Mouse (Mus musculus) heart, embryonic 15.5 days (tissue): ENCODE results near the gene Ago4. TPM values are rescaled to one million over a fixed set of nuclear protein-coding genes. Genes with fewer than 3 reads are reported as not detected.

Experiments used
- ATAC-seq: fragments of 200-750 bp; cut with Nextera tagmentation; replicated peaks from 2 replicates; pipeline ENCODE4 v1.8.0; 2017; ENCODE audit warnings: low read depth, moderate TSS enrichment; ENCODE audit not compliant: insufficient number of reproducible peaks, insufficient read depth, low FRiP score
- H3K27ac ChIP-seq: fragments of 300-500 bp; sonication (generic); 2 replicates; pipeline ENCODE4 v1.5.1; 2015; ENCODE audit warnings: mild to moderate bottlenecking, inconsistent platforms
- H3K27me3 ChIP-seq: fragments of 300-500 bp; sonication (generic); 2 replicates; pipeline ENCODE4 v1.6.1; 2015; ENCODE audit warnings: inconsistent platforms
- H3K36me3 ChIP-seq: fragments of 300-500 bp; sonication (generic); 2 replicates; pipeline ENCODE4 v1.6.1; 2015; ENCODE audit warnings: mild to moderate bottlenecking, inconsistent platforms
- H3K4me1 ChIP-seq: fragments of 300-500 bp; sonication (generic); replicated peaks from 2 replicates; pipeline ENCODE4 v1.6.1; 2015; ENCODE audit warnings: inconsistent platforms
- H3K4me2 ChIP-seq: fragments of 300-500 bp; sonication (generic); 2 replicates; pipeline ENCODE4 v1.6.1; 2015; ENCODE audit warnings: inconsistent platforms, mild to moderate bottlenecking, moderate library complexity
- H3K4me3 ChIP-seq: fragments of 300-500 bp; sonication (generic); 2 replicates; pipeline ENCODE4 v1.5.1; 2015; ENCODE audit warnings: mild to moderate bottlenecking, inconsistent platforms
- H3K9ac ChIP-seq: fragments of 300-500 bp; sonication (generic); 2 replicates; pipeline ENCODE4 v1.6.1; 2015; ENCODE audit warnings: mild to moderate bottlenecking, inconsistent platforms
- H3K9me3 ChIP-seq: fragments of 300-500 bp; sonication (generic); replicated peaks from 2 replicates; pipeline ENCODE4 v1.6.1; 2016; ENCODE audit warnings: inconsistent platforms
- WGBS: fragments of 180-500 bp; shearing (Covaris S2); methylation state at CpG from one replicate; pipeline ENCODE4 v1.1.7; 2015; ENCODE audit warnings: mixed read lengths; 5-methylcytosine and 5-hydroxymethylcytosine counted together
- polyA plus RNA-seq: library from polyadenylated mRNA; unstranded; fragments of >200 nt; fragmentation: Nextera tagmentation; extraction: Ambion mirVana; gene quantifications from 2 replicates; pipeline ENCODE4 v1.2.1, GENCODE M21; 2015

Ago4 gene
- polyA plus RNA-seq, 1 experiment from 2014 or later: 0.97 TPM

- no peak overlapping the region for H3K4me2 ChIP-seq
- no peak overlapping the region for H3K4me3 ChIP-seq
- no peaks in the 10 kb centered on the region for H3K9me3 ChIP-seq
- no peaks in the 10 kb centered on the region for H3K36me3 ChIP-seq
- no peak for ATAC-seq
- 71% methylated on average over 4 of the region's 4 CpGs for WGBS
- no peak overlapping the region for H3K27ac ChIP-seq
- peaks cover 6% of the 10 kb centered on the region; the same call in 1 of the 2 replicates for H3K4me1 ChIP-seq
- H3K9ac ChIP-seq: no peak overlapping the region
- no peaks in the 10 kb centered on the region for H3K27me3 ChIP-seq
These were observed 39.9 kb downstream of the Ago4 start for GRCm38 (mm10) chr4:126493416-126493815.

- WGBS: 63% methylated on average over 5 of the region's 5 CpGs
These were observed 41.3 kb downstream of the Ago4 start for GRCm38 (mm10) chr4:126491977-126492376.

GRCm38 (mm10) chr4:126490726-126491125 is 42.5 kb downstream of the Ago4 start:
- no peak for ATAC-seq
- H3K9ac ChIP-seq: no peak overlapping the region
- no peak overlapping the region for H3K4me2 ChIP-seq
- no peaks in the 10 kb centered on the region for H3K9me3 ChIP-seq
- H3K36me3 ChIP-seq: no peaks in the 10 kb centered on the region
- no peak overlapping the region for H3K4me3 ChIP-seq
- no peaks in the 10 kb centered on the region for H3K27me3 ChIP-seq
- no peak overlapping the region for H3K27ac ChIP-seq
- WGBS: 75% methylated on average over 12 of the region's 12 CpGs
- H3K4me1 ChIP-seq: peaks cover 6% of the 10 kb centered on the region; the same call in 1 of the 2 replicates

More at GRCm38 (mm10) chr4:126491977-126492376, 41.3 kb downstream of the Ago4 start:
- no peaks in the 10 kb centered on the region for H3K9me3 ChIP-seq
- no peak overlapping the region for H3K4me3 ChIP-seq
- H3K4me1 ChIP-seq: peaks cover 6% of the 10 kb centered on the region; the same call in 1 of the 2 replicates
- no peak overlapping the region for H3K9ac ChIP-seq
- no peak overlapping the region for H3K4me2 ChIP-seq
- no peak for ATAC-seq
- H3K27me3 ChIP-seq: no peaks in the 10 kb centered on the region
- no peaks in the 10 kb centered on the region for H3K36me3 ChIP-seq
- H3K27ac ChIP-seq: no peak overlapping the region

- no peak overlapping the region for H3K27ac ChIP-seq
- no peaks in the 10 kb centered on the region for H3K4me1 ChIP-seq
- H3K9me3 ChIP-seq: no peaks in the 10 kb centered on the region
- no peaks in the 10 kb centered on the region for H3K36me3 ChIP-seq
- H3K4me3 ChIP-seq: no peak overlapping the region
- no peak overlapping the region for H3K4me2 ChIP-seq
- H3K9ac ChIP-seq: no peak overlapping the region
- WGBS: 80% methylated on average over 5 of the region's 5 CpGs
- H3K27me3 ChIP-seq: no peaks in the 10 kb centered on the region
- ATAC-seq: no peak
These were observed 43.5 kb downstream of the Ago4 start for GRCm38 (mm10) chr4:126489811-126490210.

- H3K9ac ChIP-seq: no peak overlapping the region
- H3K4me3 ChIP-seq: no peak overlapping the region
- 62% methylated on average over 1 of the region's 1 CpGs for WGBS
- no peak for ATAC-seq
- H3K36me3 ChIP-seq: no peaks in the 10 kb centered on the region
- H3K9me3 ChIP-seq: no peaks in the 10 kb centered on the region
- H3K27me3 ChIP-seq: no peaks in the 10 kb centered on the region
- H3K27ac ChIP-seq: no peak overlapping the region
- H3K4me1 ChIP-seq: no peaks in the 10 kb centered on the region
- H3K4me2 ChIP-seq: no peak overlapping the region
These were observed 47.1 kb downstream of the Ago4 start for GRCm38 (mm10) chr4:126486217-126486616.

GRCm38 (mm10) chr4:126485065-126485464 is 48.2 kb downstream of the Ago4 start:
- no peak overlapping the region for H3K4me2 ChIP-seq
- no peak overlapping the region for H3K27ac ChIP-seq
- no peak overlapping the region for H3K9ac ChIP-seq
- H3K27me3 ChIP-seq: no peaks in the 10 kb centered on the region
- WGBS: 57% methylated on average over 2 of the region's 2 CpGs
- H3K4me3 ChIP-seq: no peak overlapping the region
- no peaks in the 10 kb centered on the region for H3K4me1 ChIP-seq
- H3K36me3 ChIP-seq: no peaks in the 10 kb centered on the region
- H3K9me3 ChIP-seq: no peaks in the 10 kb centered on the region
- ATAC-seq: no peak

- 79% methylated on average over 3 of the region's 3 CpGs for WGBS
- Histone ChIP-seq H3K4me1 (no peaks in the 10 kb centered on the region), H3K4me3 (no peak overlapping the region), H3K4me2 (no peak overlapping the region), H3K27me3 (no peaks in the 10 kb centered on the region), H3K36me3 (no peaks in the 10 kb centered on the region), H3K9me3 (no peaks in the 10 kb centered on the region), H3K9ac (no peak overlapping the region), H3K27ac (no peak overlapping the region)
- no peak for ATAC-seq
These were observed 49.4 kb downstream of the Ago4 start for GRCm38 (mm10) chr4:126483874-126484273.

GRCm38 (mm10) chr4:126482951-126483350 is 50.3 kb downstream of the Ago4 start:
- H3K9ac ChIP-seq: no peak overlapping the region
- 78% methylated on average over 12 of the region's 12 CpGs for WGBS
- H3K27me3 ChIP-seq: no peaks in the 10 kb centered on the region
- no peaks in the 10 kb centered on the region for H3K9me3 ChIP-seq
- no peak overlapping the region for H3K27ac ChIP-seq
- no peaks in the 10 kb centered on the region for H3K36me3 ChIP-seq
- H3K4me2 ChIP-seq: no peak overlapping the region
- H3K4me3 ChIP-seq: no peak overlapping the region
- H3K4me1 ChIP-seq: no peaks in the 10 kb centered on the region
- ATAC-seq: no peak

- Histone ChIP-seq H3K9me3 (no peaks in the 10 kb centered on the region), H3K4me3 (no peak overlapping the region), H3K4me2 (no peak overlapping the region), H3K27me3 (no peaks in the 10 kb centered on the region), H3K4me1 (no peaks in the 10 kb centered on the region), H3K36me3 (no peaks in the 10 kb centered on the region), H3K27ac (no peak overlapping the region), H3K9ac (no peak overlapping the region)
- no peak for ATAC-seq
- 91% methylated on average over 5 of the region's 5 CpGs for WGBS
These were observed 51.8 kb downstream of the Ago4 start for GRCm38 (mm10) chr4:126481461-126481860.

GRCm38 (mm10) chr4:126480288-126480687 is 53.0 kb downstream of the Ago4 start:
- H3K27me3 ChIP-seq: no peaks in the 10 kb centered on the region
- H3K27ac ChIP-seq: no peak overlapping the region
- H3K36me3 ChIP-seq: no peaks in the 10 kb centered on the region
- 41% methylated on average over 3 of the region's 3 CpGs for WGBS
- no peaks in the 10 kb centered on the region for H3K4me1 ChIP-seq
- no peak overlapping the region for H3K4me3 ChIP-seq
- no peaks in the 10 kb centered on the region for H3K9me3 ChIP-seq
- no peak overlapping the region for H3K4me2 ChIP-seq
- ATAC-seq: no peak
- H3K9ac ChIP-seq: no peak overlapping the region

- Histone ChIP-seq H3K4me2 (no peak overlapping the region), H3K27me3 (no peaks in the 10 kb centered on the region), H3K9me3 (no peaks in the 10 kb centered on the region), H3K4me1 (0 out of 2 replicates have a peak, but pooled peaks cover 5% of the 10 kb centered on the region), H3K36me3 (no peaks in the 10 kb centered on the region), H3K9ac (no peak overlapping the region), H3K4me3 (no peak overlapping the region), H3K27ac (no peak overlapping the region)
- WGBS: 44% methylated on average over 5 of the region's 5 CpGs
- ATAC-seq: no peak
These were observed 60.2 kb downstream of the Ago4 start for GRCm38 (mm10) chr4:126473031-126473430.

GRCm38 (mm10) chr4:126469334-126469733 is 63.9 kb downstream of the Ago4 start:
- Histone ChIP-seq H3K4me3 (no peak overlapping the region), H3K4me1 (peaks cover 34% of the 10 kb centered on the region), H3K27me3 (no peaks in the 10 kb centered on the region), H3K9me3 (no peaks in the 10 kb centered on the region), H3K36me3 (no peaks in the 10 kb centered on the region), H3K27ac (no peak overlapping the region), H3K4me2 (no peak overlapping the region), H3K9ac (no peak overlapping the region)
- 63% methylated on average over 1 of the region's 1 CpGs for WGBS
- ATAC-seq: no peak
